Mouse (Mus musculus): Measurements from ENCODE around the gene Ebf3.

The Ebf3 gene

GRCm38 (mm10) chr7:137313904-137314691 lies at the start of gene Ebf3:
TSS of gene Ebf3 (minus strand) at chr7:137314445.
- DNase-seq (ENCODE audit: extremely low read depth, low read depth, low spot score), result no peak

- no peak for DNase-seq (ENCODE audit: extremely low read depth, low read depth, low spot score)
Measured at GRCm38 (mm10) chr7:137346860-137347259, 32.6 kb upstream of the Ebf3 start.

- no peak for DNase-seq (ENCODE audit: extremely low read depth, low read depth, low spot score)
Measured at GRCm38 (mm10) chr7:137346068-137346467, 31.8 kb upstream of the Ebf3 start.

GRCm38 (mm10) chr7:137333951-137334350 lies 19.7 kb upstream of the Ebf3 start:
- DNase-seq (ENCODE audit: extremely low read depth, low read depth, low spot score), result no peak

GRCm38 (mm10) chr7:137322926-137323325 lies 8.7 kb upstream of the Ebf3 start:
- DNase-seq (ENCODE audit: extremely low read depth, low read depth, low spot score), result no peak

GRCm38 (mm10) chr7:137321961-137322784 lies 7.9 kb upstream of the Ebf3 start:
- DNase-seq (ENCODE audit: extremely low read depth, low read depth, low spot score), result no peak

- no peak for DNase-seq (ENCODE audit: extremely low read depth, low read depth, low spot score)
Measured at GRCm38 (mm10) chr7:137321141-137321813, 7.0 kb upstream of the Ebf3 start.

GRCm38 (mm10) chr7:137320320-137320719 lies 6.1 kb upstream of the Ebf3 start:
- DNase-seq (ENCODE audit: extremely low read depth, low read depth, low spot score), result no peak

GRCm38 (mm10) chr7:137318924-137319885 lies 5.0 kb upstream of the Ebf3 start:
- no peak for DNase-seq (ENCODE audit: extremely low read depth, low read depth, low spot score)

GRCm38 (mm10) chr7:137318383-137318775 lies 4.1 kb upstream of the Ebf3 start:
- no peak for DNase-seq (ENCODE audit: extremely low read depth, low read depth, low spot score)

GRCm38 (mm10) chr7:137317659-137318382 lies 3.6 kb upstream of the Ebf3 start:
- no peak for DNase-seq (ENCODE audit: extremely low read depth, low read depth, low spot score)

GRCm38 (mm10) chr7:137316926-137317658 lies 2.8 kb upstream of the Ebf3 start:
- DNase-seq (ENCODE audit: extremely low read depth, low read depth, low spot score), result no peak

GRCm38 (mm10) chr7:137316181-137316925 lies 2.1 kb upstream of the Ebf3 start:
- no peak for DNase-seq (ENCODE audit: extremely low read depth, low read depth, low spot score)

- DNase-seq (ENCODE audit: extremely low read depth, low read depth, low spot score), result no peak
Measured at GRCm38 (mm10) chr7:137315544-137315940, 1.3 kb upstream of the Ebf3 start.

GRCm38 (mm10) chr7:137314710-137315543 lies 682 bp upstream of the Ebf3 start:
- DNase-seq (ENCODE audit: extremely low read depth, low read depth, low spot score), result no peak

- DNase-seq (ENCODE audit: extremely low read depth, low read depth, low spot score), result no peak
Measured at GRCm38 (mm10) chr7:137313183-137313903, 902 bp downstream of the Ebf3 start.

GRCm38 (mm10) chr7:137312933-137313182 lies 1.4 kb downstream of the Ebf3 start:
- DNase-seq (ENCODE audit: extremely low read depth, low read depth, low spot score), result no peak

All from fat pad, adult 2 months (tissue).